Mouse (Mus musculus) cerebellum, adult 2 months (tissue): ENCODE data around the gene Phf21a.

ENCODE experiments used
- CTCF ChIP-seq: fragments of 200-500 bp; IDR thresholded peaks from 2 replicates; pipeline ENCODE4 v1.5.1; 2011; ENCODE audit warnings: low read depth, mild to moderate bottlenecking, control low read depth, low read length, moderate library complexity, borderline replicate concordance; ENCODE audit not compliant: insufficient read depth
- POLR2A ChIP-seq: fragments of 200-500 bp; IDR thresholded peaks from 2 replicates; pipeline ENCODE4 v1.6.1; 2011; ENCODE audit warnings: low read length, control low read depth, borderline replicate concordance; ENCODE audit not compliant: insufficient read depth

- no peak for TF ChIP-seq POLR2A
- TF ChIP-seq CTCF = no peak
Measured at GRCm38 (mm10) chr2:92364086-92364485, 271.2 kb downstream of the Phf21a start.
